Mouse (Mus musculus) olfactory bulb, adult 2 months (tissue): ENCODE data around the gene Bysl.

ENCODE experiments used
- CTCF ChIP-seq: fragments of 200-500 bp; IDR thresholded peaks from 2 replicates; pipeline ENCODE4 v1.5.1; 2012; ENCODE audit warnings: low read depth, mild to moderate bottlenecking, low read length, moderate library complexity; ENCODE audit not compliant: insufficient read depth
- POLR2A ChIP-seq: fragments of 200-500 bp; IDR thresholded peaks from 2 replicates; pipeline ENCODE4 v1.6.1; 2012; ENCODE audit warnings: mild to moderate bottlenecking, low read depth, low read length, moderate library complexity; ENCODE audit not compliant: insufficient read depth

DNA sequence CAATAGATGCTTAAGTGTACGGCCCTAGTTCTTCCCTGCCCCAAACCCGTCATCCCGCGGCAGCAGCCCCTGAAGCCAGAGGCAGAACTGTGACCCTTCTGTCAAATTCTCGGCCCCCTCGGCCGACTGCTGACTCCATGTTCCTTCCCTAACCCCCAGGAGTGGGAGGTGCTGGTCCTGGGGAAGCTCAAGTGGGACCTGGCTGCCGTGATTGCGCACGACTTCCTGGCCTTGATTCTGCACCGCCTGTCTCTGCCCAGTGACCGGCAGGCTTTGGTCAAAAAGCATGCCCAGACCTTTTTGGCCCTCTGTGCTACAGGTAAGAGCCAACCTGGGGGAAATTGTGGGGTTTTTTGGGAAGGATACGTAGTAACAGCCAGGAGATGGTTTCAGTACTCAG lies 14.0 kb downstream of the Bysl start:
- no peak for TF ChIP-seq CTCF
- TF ChIP-seq POLR2A, result no peak
